In genomic region chr11:6487496-6487895, GRCm38 (mm10) we compare ENCODE assay signal across 20 mouse cellular contexts. TPM values are rescaled to one million over a fixed set of nuclear protein-coding genes. Genes with fewer than 3 reads are reported as not detected.
DNase-seq lines count a peak whose midpoint lies in the region; ATAC-seq and TF ChIP-seq lines count a peak whose summit lies in the region.
"Had no signal": no experiment of that assay in that cellular context is flagged by ENCODE, and none has a peak within 500 bp of the region (broad histone marks: within the 10 kb centered on the region; RNA-seq: fewer than 3 reads in every experiment).

No protein-coding gene starts in this region.

- H3K9me3 ChIP-seq in lung, embryonic 15.5 days: no peaks in the 10 kb centered on the region
- no peaks in the 10 kb centered on the region for H3K9me3 ChIP-seq in ES-E14 (ENCODE audit: control insufficient read depth, insufficient read depth, low read depth, low read length)
- no peaks in the 10 kb centered on the region for H3K9me3 ChIP-seq in intestine, embryonic 14.5 days (ENCODE audit: control insufficient read depth, low read length)
- H3K9me3 ChIP-seq: forebrain, embryonic 10.5 days; neural tube, embryonic 12.5 days had no signal

- 27% methylated on average over 7 of the region's 7 CpGs for WGBS in lung, embryonic 15.5 days
- WGBS in intestine, embryonic 14.5 days: 38% methylated on average over 7 of the region's 7 CpGs

- DNase-seq in lung, postnatal 14 days: no peak
- DNase-seq in ES-E14 (ENCODE audit: low read depth, low spot score): no peak
- DNase-seq in intestine, embryonic 14.5 days (ENCODE audit: low spot score): no peak
- no peak for DNase-seq in thymus, postnatal 14 days
- DNase-seq in ovary, postnatal 14 days (ENCODE audit: low spot score): no peak
- DNase-seq: adrenal gland, postnatal 25 days; cerebellum, adult 11-12 months; forebrain, postnatal 0 days; gastrocnemius, postnatal 36 days; heart, postnatal 36 days; kidney, adult 8-10 months; kidney, postnatal 14 days; right cerebral cortex, adult 18-20 months had no signal

- no peak overlapping the region for H3K4me2 ChIP-seq in lung, embryonic 15.5 days
- no peak overlapping the region for H3K4me2 ChIP-seq in intestine, embryonic 14.5 days (ENCODE audit: low read length)
- H3K4me2 ChIP-seq in myocyte (ENCODE audit: low read depth): peak overlapping the region; percentile 53
- H3K4me2 ChIP-seq: neural tube, embryonic 12.5 days had no signal

- in situ Hi-C loops in ES-E14 (cut with MboI; ENCODE audit: low sequenced_read_pairs in 2 of 2, unreplicated experiment in 2 of 2): no loop called here

- peaks cover 8% of the 10 kb centered on the region; the same call in 1 of the 2 replicates for H3K4me1 ChIP-seq in lung, embryonic 15.5 days
- H3K4me1 ChIP-seq in ES-E14 (ENCODE audit: control insufficient read depth in 2 of 2, insufficient read depth in 2 of 2, low read length in 2 of 2, poor library complexity in 1 of 2): peaks cover 2 to 29% of the 10 kb centered on the region in 2 experiments; a peak in 3 of 4 replicates
- H3K4me1 ChIP-seq in intestine, embryonic 14.5 days (replicated peaks; ENCODE audit: control insufficient read depth, insufficient read depth, low read length): peaks cover 3% of the 10 kb centered on the region; the same call in 1 of the 2 replicates
- H3K4me1 ChIP-seq: neural tube, embryonic 12.5 days had no signal

- no peak overlapping the region for H3ac ChIP-seq in myocyte (ENCODE audit: control insufficient read depth, insufficient read length)

- ATAC-seq in lung, embryonic 15.5 days (ENCODE audit: borderline replicate concordance, extremely low read depth, low FRiP score, low TSS enrichment): peak; percentile 55; the same call in 1 of the 2 replicates
- ATAC-seq in intestine, embryonic 14.5 days (replicated peaks; ENCODE audit: low FRiP score, low TSS enrichment, low read depth): no peak
- ATAC-seq: forebrain, postnatal 0 days; hindbrain, postnatal 0 days had no signal

- no peak for TF ChIP-seq POLR2A in myocyte (IDR thresholded peaks at IDR 0.05; ENCODE audit: insufficient read length, low read depth)

- no peak overlapping the region for H3K27ac ChIP-seq in lung, embryonic 15.5 days
- peak overlapping the region; percentile 83; the same call in 1 of the 2 replicates for H3K27ac ChIP-seq in ES-E14 (ENCODE audit: insufficient read depth, low read depth, low read length, poor library complexity, severe bottlenecking)
- H3K27ac ChIP-seq in intestine, embryonic 14.5 days (ENCODE audit: low read depth): 0 out of 2 replicates have a peak overlapping the region, but pooled peaks have one; percentile 47
- H3K27ac ChIP-seq: forebrain, embryonic 10.5 days; hindbrain, postnatal 0 days; layer of hippocampus, adult 2 months; neural tube, embryonic 12.5 days; stomach, postnatal 0 days had no signal

- H3K27me3 ChIP-seq in lung, embryonic 15.5 days: no peaks in the 10 kb centered on the region
- H3K27me3 ChIP-seq in intestine, embryonic 14.5 days (replicated peaks; ENCODE audit: control insufficient read depth, insufficient read depth, low read length): no peaks in the 10 kb centered on the region
- H3K27me3 ChIP-seq in myocyte (ENCODE audit: control insufficient read depth, insufficient read depth, insufficient read length): no peaks in the 10 kb centered on the region
- H3K27me3 ChIP-seq: neural tube, embryonic 12.5 days had no signal

- H3K4me3 ChIP-seq in lung, embryonic 15.5 days: no peak overlapping the region
- H3K4me3 ChIP-seq in ES-E14 (ENCODE audit: insufficient read depth in 1 of 2, low read depth in 1 of 2, low read length in 2 of 2, poor library complexity in 1 of 2, severe bottlenecking in 1 of 2): peak overlapping the region in 1 of 2 experiments; percentile 16; a peak in 3 of 4 replicates
- no peak overlapping the region for H3K4me3 ChIP-seq in intestine, embryonic 14.5 days (ENCODE audit: low read depth, low read length)
- H3K4me3 ChIP-seq in myocyte: no peak overlapping the region
- H3K4me3 ChIP-seq: forebrain, embryonic 10.5 days; layer of hippocampus, adult 2 months; neural tube, embryonic 12.5 days had no signal

- no peaks in the 10 kb centered on the region for H3K36me3 ChIP-seq in lung, embryonic 15.5 days
- H3K36me3 ChIP-seq in ES-E14 (ENCODE audit: control insufficient read depth, insufficient read depth, low read length, poor library complexity, severe bottlenecking) (no peaks in the 10 kb centered on the region), myocyte (ENCODE audit: control insufficient read depth, insufficient read depth) (no peaks in the 10 kb centered on the region)
- H3K36me3 ChIP-seq in intestine, embryonic 14.5 days (ENCODE audit: control insufficient read depth, insufficient read depth, low read length): no peaks in the 10 kb centered on the region
- H3K36me3 ChIP-seq: forebrain, embryonic 10.5 days; neural tube, embryonic 12.5 days had no signal

- no peaks in the 10 kb centered on the region for H3K79me2 ChIP-seq in myocyte (ENCODE audit: control insufficient read depth, insufficient read depth)

- H3K9ac ChIP-seq in lung, embryonic 15.5 days: no peak overlapping the region
- peak overlapping the region; percentile 35; the same call in 1 of the 2 replicates for H3K9ac ChIP-seq in ES-E14 (ENCODE audit: insufficient read depth, low read depth, low read length, poor library complexity, severe bottlenecking)
- H3K9ac ChIP-seq in intestine, embryonic 14.5 days (ENCODE audit: low read length): no peak overlapping the region
- H3K9ac ChIP-seq: forebrain, postnatal 0 days; neural tube, embryonic 12.5 days had no signal

TF ChIP-seq in ES-E14, 5 proteins besides CTCF, POLR2A, EP300 and RAD21:
- TF ChIP-seq CHD2 (IDR thresholded peaks at IDR 0.05; ENCODE audit: low read depth, low read length) (no peak), ZNF384 (IDR thresholded peaks at IDR 0.05; ENCODE audit: low read depth, low read length) (no peak), ZC3H11A (IDR thresholded peaks at IDR 0.05; ENCODE audit: borderline replicate concordance, low read depth, low read length) (no peak), MAFK (IDR thresholded peaks at IDR 0.05; ENCODE audit: insufficient read depth, low read depth, low read length) (no peak), HCFC1 (IDR thresholded peaks at IDR 0.05; ENCODE audit: borderline replicate concordance, insufficient read depth, low read length) (no peak)
TF ChIP-seq in ES-E14: peak in this region for 0.

TF ChIP-seq in myocyte, 11 proteins besides CTCF, POLR2A, EP300 and RAD21:
- TF ChIP-seq SRF (IDR thresholded peaks at IDR 0.05; ENCODE audit: control insufficient read depth, insufficient read length, low read depth): no peak
- TF ChIP-seq MYOD1 (IDR thresholded peaks at IDR 0.05; ENCODE audit: control insufficient read depth in 1 of 3, insufficient read length in 2 of 3, low read depth in 2 of 3): no peak
- TF ChIP-seq CEBPB (IDR thresholded peaks at IDR 0.05; ENCODE audit: insufficient read depth, poor library complexity, severe bottlenecking): no peak
- TF ChIP-seq TCF12 (IDR thresholded peaks at IDR 0.05; ENCODE audit: insufficient read depth, poor library complexity, severe bottlenecking): no peak
- TF ChIP-seq POLR2AphosphoS2 (IDR thresholded peaks at IDR 0.05; ENCODE audit: insufficient read length, low read depth): no peak
- no peak for TF ChIP-seq E2F4 (IDR thresholded peaks at IDR 0.05; ENCODE audit: insufficient read depth)
- TF ChIP-seq MAX (IDR thresholded peaks at IDR 0.05; ENCODE audit: low read depth): no peak
- TF ChIP-seq USF1 (IDR thresholded peaks at IDR 0.05; ENCODE audit: low read depth): no peak
- no peak for TF ChIP-seq REST (IDR thresholded peaks at IDR 0.05; ENCODE audit: insufficient read depth, insufficient read length)
- TF ChIP-seq TCF3 (IDR thresholded peaks at IDR 0.05; ENCODE audit: insufficient read length, low read depth): no peak
- TF ChIP-seq MYOG (IDR thresholded peaks at IDR 0.05; ENCODE audit: control insufficient read depth in 1 of 3, insufficient read depth in 1 of 3, insufficient read length in 2 of 3, low read depth in 2 of 3): no peak

RNA-seq across cellular contexts. Expression of gene Purb, which starts 11.8 kb away (rescaled TPM):
- polyA plus RNA-seq in lung, embryonic 15.5 days (2015; fragmentation: Nextera tagmentation; extraction: Ambion mirVana): 28.1 and 28.8 TPM in 2 replicates
- 39.7 and 49.8 TPM in 2 replicates for total RNA-seq in ES-E14 (2012; rRNA removed)
- 25.7 and 26.2 TPM in 2 replicates for polyA plus RNA-seq in intestine, embryonic 14.5 days (2014; fragmentation: Nextera tagmentation; extraction: Ambion mirVana)
- 33.2 TPM for polyA plus RNA-seq in myocyte (2012; fragmentation: generic; extraction: Trizol)

RNA-seq across cellular contexts. Expression of gene Myo1g, which starts 33.3 kb away (rescaled TPM):
- 2.9 and 4.1 TPM in 2 replicates for polyA plus RNA-seq in lung, embryonic 15.5 days (2015; fragmentation: Nextera tagmentation; extraction: Ambion mirVana)
- 11.6 TPM in 2 replicates for total RNA-seq in ES-E14 (2012; rRNA removed)
- 1.3 TPM in 2 replicates for polyA plus RNA-seq in intestine, embryonic 14.5 days (2014; fragmentation: Nextera tagmentation; extraction: Ambion mirVana)
- 0.04 TPM for polyA plus RNA-seq in myocyte (2012; fragmentation: generic; extraction: Trizol)

RNA-seq across cellular contexts. Expression of gene H2afv, which starts 43.3 kb away (rescaled TPM):
- 540 and 574 TPM in 2 replicates for polyA plus RNA-seq in lung, embryonic 15.5 days (2015; fragmentation: Nextera tagmentation; extraction: Ambion mirVana)
- 192 and 294 TPM in 2 replicates for total RNA-seq in ES-E14 (2012; rRNA removed)
- 510 and 552 TPM in 2 replicates for polyA plus RNA-seq in intestine, embryonic 14.5 days (2014; fragmentation: Nextera tagmentation; extraction: Ambion mirVana)
- polyA plus RNA-seq in myocyte (2012; fragmentation: generic; extraction: Trizol): 175 TPM

RNA-seq across cellular contexts. Expression of gene Ccm2, which starts 59.2 kb away (rescaled TPM):
- polyA plus RNA-seq in lung, embryonic 15.5 days (2015; fragmentation: Nextera tagmentation; extraction: Ambion mirVana): 87.8 and 92.9 TPM in 2 replicates
- total RNA-seq in ES-E14 (2012; rRNA removed): 27.8 and 36.7 TPM in 2 replicates
- polyA plus RNA-seq in intestine, embryonic 14.5 days (2014; fragmentation: Nextera tagmentation; extraction: Ambion mirVana): 87.0 and 90.6 TPM in 2 replicates
- polyA plus RNA-seq in myocyte (2012; fragmentation: generic; extraction: Trizol): 66.0 TPM
